Mouse (Mus musculus) myocyte (in vitro differentiated cells): ENCODE results near the gene Gm7579. TPM values are rescaled to one million over a fixed set of nuclear protein-coding genes. Genes with fewer than 3 reads are reported as not detected.
"Not testable (repeated sequence)": the region's sequence is repeated elsewhere in the genome, so short reads cannot be mapped to it uniquely, and the experiment has no call there.

Experiments used
- H3K27me3 ChIP-seq: one replicate; pipeline ENCODE4 v1.6.1; 2011; ENCODE audit not compliant: control insufficient read depth, insufficient read depth, insufficient read length
- H3K36me3 ChIP-seq: one replicate; pipeline ENCODE4 v1.6.1; 2011; ENCODE audit not compliant: control insufficient read depth, insufficient read depth
- H3K4me2 ChIP-seq: one replicate; pipeline ENCODE4 v1.6.1; 2011; ENCODE audit warnings: low read depth, control low read depth
- H3K4me3 ChIP-seq: one replicate; pipeline ENCODE4 v1.5.1; 2011; ENCODE audit warnings: mild to moderate bottlenecking, control low read depth, moderate library complexity
- H3K79me2 ChIP-seq: one replicate; pipeline ENCODE4 v1.6.1; 2011; ENCODE audit not compliant: control insufficient read depth, insufficient read depth
- H3ac ChIP-seq: one replicate; pipeline ENCODE4 v1.6.1; 2011; ENCODE audit not compliant: control insufficient read depth, insufficient read length
- CEBPB ChIP-seq: IDR thresholded peaks from 2 replicates; pipeline ENCODE4 v1.6.1; 2011; ENCODE audit warnings: mild to moderate bottlenecking, moderate library complexity; ENCODE audit not compliant: poor library complexity, insufficient read depth, severe bottlenecking
- E2F4 ChIP-seq: IDR thresholded peaks from one replicate; pipeline ENCODE4 v1.6.1; 2011; ENCODE audit warnings: mild to moderate bottlenecking, control low read depth, moderate library complexity; ENCODE audit not compliant: insufficient read depth
- MAX ChIP-seq: IDR thresholded peaks from one replicate; pipeline ENCODE4 v1.6.1; 2011; ENCODE audit warnings: low read depth, mild to moderate bottlenecking, control low read depth
- MYOD1 ChIP-seq, 3 experiments: IDR thresholded peaks; one replicate each; pipeline ENCODE4 v1.6.1; 2011; ENCODE audit warnings: control low read depth in 2 of 3, low read depth in 2 of 3, mild to moderate bottlenecking in 2 of 3, moderate library complexity in 1 of 3; ENCODE audit not compliant: insufficient read length in 2 of 3, control insufficient read depth in 1 of 3
- MYOG ChIP-seq, 3 experiments: IDR thresholded peaks; one replicate each; pipeline ENCODE4 v1.6.1; 2011; ENCODE audit warnings: control low read depth in 2 of 3, low read depth in 2 of 3, mild to moderate bottlenecking in 2 of 3; ENCODE audit not compliant: insufficient read length in 2 of 3, control insufficient read depth in 1 of 3, insufficient read depth in 1 of 3
- POLR2A ChIP-seq: IDR thresholded peaks from one replicate; pipeline ENCODE4 v1.6.1; 2011; ENCODE audit warnings: low read depth, mild to moderate bottlenecking, control low read depth, moderate library complexity; ENCODE audit not compliant: insufficient read length
- POLR2AphosphoS2 ChIP-seq: IDR thresholded peaks from one replicate; pipeline ENCODE4 v1.6.1; 2011; ENCODE audit warnings: low read depth, control low read depth; ENCODE audit not compliant: insufficient read length
- REST ChIP-seq: IDR thresholded peaks from one replicate; pipeline ENCODE4 v1.6.1; 2011; ENCODE audit warnings: mild to moderate bottlenecking, control low read depth, moderate library complexity; ENCODE audit not compliant: insufficient read depth, insufficient read length
- SRF ChIP-seq: IDR thresholded peaks from one replicate; pipeline ENCODE4 v1.6.1; 2011; ENCODE audit warnings: low read depth; ENCODE audit not compliant: control insufficient read depth, insufficient read length
- TCF12 ChIP-seq: IDR thresholded peaks from one replicate; pipeline ENCODE4 v1.6.1; 2011; ENCODE audit warnings: mild to moderate bottlenecking, control low read depth; ENCODE audit not compliant: poor library complexity, insufficient read depth, severe bottlenecking
- TCF3 ChIP-seq: IDR thresholded peaks from one replicate; pipeline ENCODE4 v1.6.1; 2011; ENCODE audit warnings: low read depth, control low read depth; ENCODE audit not compliant: insufficient read length
- USF1 ChIP-seq: IDR thresholded peaks from one replicate; pipeline ENCODE4 v1.6.1; 2011; ENCODE audit warnings: low read depth, mild to moderate bottlenecking, control low read depth, moderate library complexity
- polyA plus RNA-seq: library from polyadenylated mRNA; unstranded; fragments of >200 nt; fragmentation: generic; extraction: Trizol; gene quantifications from one replicate; pipeline ENCODE4 v1.2.1, GENCODE M21; 2012; ENCODE audit warnings: missing spikeins

Gm7579 gene
- polyA plus RNA-seq, 1 experiment = not detected

DNA sequence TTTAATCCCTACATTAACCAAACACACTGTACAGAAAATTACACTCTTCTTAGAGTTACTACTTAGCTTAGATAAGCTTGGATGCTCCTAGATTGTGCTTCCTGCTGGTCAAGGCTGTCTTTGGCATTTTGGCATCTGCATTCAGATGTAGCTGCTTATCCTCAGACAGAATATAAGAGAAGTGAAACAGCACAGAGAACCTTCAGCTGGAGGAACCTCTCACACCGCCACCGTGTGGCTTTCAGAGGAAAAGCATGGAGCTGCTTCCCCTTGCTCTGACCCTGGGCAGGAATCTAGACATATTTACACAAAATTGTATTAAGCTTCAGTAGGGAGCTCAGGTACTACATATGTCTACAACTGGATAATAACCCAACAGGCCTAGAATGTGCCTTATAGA is 43.9 kb downstream of the Gm7579 start:
- Histone ChIP-seq H3ac (no peak overlapping the region), H3K4me3 (no peak overlapping the region), H3K36me3 (no peaks in the 10 kb centered on the region), H3K27me3 (no peaks in the 10 kb centered on the region), H3K79me2 (no peaks in the 10 kb centered on the region), H3K4me2 (no peak overlapping the region)
- TF ChIP-seq MAX = no peak
- no peak for TF ChIP-seq TCF3
- TF ChIP-seq REST = no peak
- TF ChIP-seq MYOG (IDR thresholded peaks at IDR 0.05; ENCODE audit: control insufficient read depth in 1 of 3, insufficient read depth in 1 of 3, insufficient read length in 2 of 3, low read depth in 2 of 3) = no peak
- no peak for TF ChIP-seq USF1
- TF ChIP-seq POLR2A = no peak
- TF ChIP-seq POLR2AphosphoS2 = no peak
- TF ChIP-seq SRF = no peak
- TF ChIP-seq MYOD1 (IDR thresholded peaks at IDR 0.05; ENCODE audit: control insufficient read depth in 1 of 3, insufficient read length in 2 of 3, low read depth in 2 of 3) = no peak
- TF ChIP-seq TCF12 = no peak
- no peak for TF ChIP-seq CEBPB
- no peak for TF ChIP-seq E2F4

DNA sequence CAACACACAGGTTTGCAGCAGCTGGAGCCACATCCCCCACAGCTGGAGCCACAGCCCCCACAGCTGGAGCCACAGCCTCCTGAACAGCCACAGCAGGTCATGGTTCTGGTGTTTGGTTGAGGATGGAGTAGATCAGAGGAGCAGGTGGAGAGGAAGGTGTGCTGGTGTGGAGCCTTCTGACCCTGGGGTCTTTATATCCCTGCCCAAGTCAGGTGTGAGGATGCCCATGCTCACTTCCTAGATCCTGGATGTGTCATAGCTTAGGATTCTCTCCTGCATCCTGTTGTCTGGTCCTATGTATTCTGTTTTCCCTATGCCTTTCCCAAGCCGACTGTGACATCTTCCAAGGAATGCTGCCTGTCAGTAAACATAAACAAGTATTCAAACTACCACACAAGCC is 46.6 kb downstream of the Gm7579 start, which contains the start of gene Gm2431:
TSS of gene Gm2431 (minus strand) at position 101 of the 400 bp plus-strand sequence.
- H3K79me2 ChIP-seq, H3K4me3 ChIP-seq, H3ac ChIP-seq, H3K36me3 ChIP-seq, H3K27me3 ChIP-seq, H3K4me2 ChIP-seq: not testable (repeated sequence)

Other genes with a start within 250 kb of the Gm7579 start
- 39.2 TPM for gene Mob2, start 150.8 kb upstream of the Gm7579 start, polyA plus RNA-seq
- 9.1 TPM for gene Dusp8, start 116.0 kb upstream of the Gm7579 start, polyA plus RNA-seq
- gene Gm45618, start 91.1 kb upstream of the Gm7579 start, polyA plus RNA-seq = not detected
- not detected for gene Gm39115, start 75.8 kb upstream of the Gm7579 start, polyA plus RNA-seq
- not detected for gene Gm45337, start 67.3 kb upstream of the Gm7579 start, polyA plus RNA-seq
- gene Gm29735, start 54.7 kb upstream of the Gm7579 start, polyA plus RNA-seq = not detected
- not detected for gene Gm4553, start 46.1 kb upstream of the Gm7579 start, polyA plus RNA-seq
- gene Krtap5-2, start 35.9 kb upstream of the Gm7579 start, polyA plus RNA-seq = not detected
- not detected for gene Gm10153, start 21.5 kb upstream of the Gm7579 start, polyA plus RNA-seq
- not detected for gene Krtap5-3, start 10.5 kb upstream of the Gm7579 start, polyA plus RNA-seq
- gene Krtap5-5, start 18.1 kb downstream of the Gm7579 start, polyA plus RNA-seq = not detected
- not detected for gene Gm40460, start 29.2 kb downstream of the Gm7579 start, polyA plus RNA-seq
- gene Gm2431, start 46.5 kb downstream of the Gm7579 start, polyA plus RNA-seq = not detected
- not detected for gene Gm4559, start 62.5 kb downstream of the Gm7579 start, polyA plus RNA-seq
- not detected for gene Krtap5-1, start 85.3 kb downstream of the Gm7579 start, polyA plus RNA-seq
- gene Krtap5-4, start 91.7 kb downstream of the Gm7579 start, polyA plus RNA-seq = not detected
- gene Ifitm10, start 161.9 kb downstream of the Gm7579 start, polyA plus RNA-seq = 5.4 TPM
- 0.31 TPM for gene Gm49369, start 170.8 kb downstream of the Gm7579 start, polyA plus RNA-seq
- 887 TPM for gene Ctsd, start 176.2 kb downstream of the Gm7579 start, polyA plus RNA-seq
- gene Syt8, start 223.0 kb downstream of the Gm7579 start, polyA plus RNA-seq = 14.5 TPM
- 3,238 TPM for gene Tnni2, start 229.9 kb downstream of the Gm7579 start, polyA plus RNA-seq
- 298 TPM for gene Lsp1, start 248.9 kb downstream of the Gm7579 start, polyA plus RNA-seq